Comparison of ENCODE assay signal across 8 mouse cellular contexts in the genomic region with DNA sequence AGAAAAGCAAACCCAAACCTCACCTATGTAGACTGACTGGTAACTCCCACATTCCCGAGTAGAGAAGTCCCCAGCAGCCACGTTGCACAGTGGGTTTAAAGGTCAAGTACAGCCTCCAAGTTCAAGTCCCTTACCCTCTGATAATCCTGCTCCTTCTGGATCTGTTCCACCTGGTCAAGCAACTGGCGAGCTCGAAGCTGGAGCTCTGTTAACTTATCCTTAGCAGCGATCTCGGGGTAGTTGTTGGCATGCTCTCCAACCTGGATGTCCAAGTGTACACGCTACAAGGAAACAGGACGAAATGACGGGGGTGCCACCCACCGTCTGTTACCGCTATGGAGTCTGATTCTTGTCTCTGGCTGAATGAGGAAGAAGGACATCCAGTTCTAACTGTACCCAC. TPM values are rescaled to one million over a fixed set of nuclear protein-coding genes. Genes with fewer than 3 reads are reported as not detected.
A peak's percentile ranks its signal among the peaks of the same experiment; 100 is the strongest.
DNase-seq lines count a peak whose midpoint lies in the region; ATAC-seq and TF ChIP-seq lines count a peak whose summit lies in the region.

No protein-coding gene starts in this region.

- 44% methylated on average over 11 of the region's 11 CpGs for WGBS in lung, embryonic 14.5 days
- 81% methylated on average over 11 of the region's 11 CpGs for WGBS in forebrain, embryonic 10.5 days
- 34% methylated on average over 11 of the region's 11 CpGs for WGBS in kidney, postnatal 0 days
- 70% methylated on average over 11 of the region's 11 CpGs for WGBS in neural tube, embryonic 13.5 days

- no peak for ATAC-seq in lung, embryonic 14.5 days (ENCODE audit: insufficient read depth)
- ATAC-seq in kidney, postnatal 0 days (replicated peaks; ENCODE audit: low FRiP score, low read depth) = no peak
- ATAC-seq in neural tube, embryonic 13.5 days (ENCODE audit: low read depth) = no peak

- peaks cover 25% of the 10 kb centered on the region for H3K36me3 ChIP-seq in lung, embryonic 14.5 days (ENCODE audit: insufficient read depth)
- H3K36me3 ChIP-seq in forebrain, embryonic 10.5 days (replicated peaks) = peaks cover 44% of the 10 kb centered on the region
- H3K36me3 ChIP-seq in kidney, postnatal 0 days (ENCODE audit: insufficient read depth, low read length) = peaks cover 16% of the 10 kb centered on the region
- H3K36me3 ChIP-seq in neural tube, embryonic 13.5 days = peaks cover 27% of the 10 kb centered on the region

- 0 out of 2 replicates have a peak, but pooled peaks cover 2% of the 10 kb centered on the region for H3K4me1 ChIP-seq in lung, embryonic 14.5 days (ENCODE audit: insufficient read depth)
- peaks cover 26% of the 10 kb centered on the region for H3K4me1 ChIP-seq in forebrain, embryonic 10.5 days
- H3K4me1 ChIP-seq in kidney, postnatal 0 days (replicated peaks; ENCODE audit: insufficient read depth, low read length) = peaks cover 7% of the 10 kb centered on the region
- peaks cover 33% of the 10 kb centered on the region for H3K4me1 ChIP-seq in neural tube, embryonic 13.5 days (replicated peaks)

- no peak for DNase-seq in lung, embryonic 14.5 days
- DNase-seq in lung, postnatal 25 days (ENCODE audit: low spot score) = no peak
- DNase-seq in forebrain, embryonic 10.5 days (ENCODE audit: extremely low spot score, low spot score) = no peak
- peak; percentile 11 for DNase-seq in kidney, postnatal 0 days (ENCODE audit: low spot score)
- DNase-seq in embryo, embryonic 9.5 days (ENCODE audit: extremely low spot score) = no peak
- no peak for DNase-seq in right cerebral cortex, postnatal 36 days (ENCODE audit: low spot score in 2 of 2)
- no peak for DNase-seq in urinary bladder, postnatal 4 days (ENCODE audit: low spot score in 2 of 2)

- no peaks in the 10 kb centered on the region for H3K9me3 ChIP-seq in lung, embryonic 14.5 days (ENCODE audit: low read depth, low read length)
- no peaks in the 10 kb centered on the region for H3K9me3 ChIP-seq in forebrain, embryonic 10.5 days
- no peaks in the 10 kb centered on the region for H3K9me3 ChIP-seq in kidney, postnatal 0 days (replicated peaks; ENCODE audit: low read length)
- H3K9me3 ChIP-seq in neural tube, embryonic 13.5 days = no peaks in the 10 kb centered on the region

- no peak overlapping the region for H3K27ac ChIP-seq in lung, embryonic 14.5 days (ENCODE audit: low read depth)
- peak overlapping the region; percentile 93 for H3K27ac ChIP-seq in forebrain, embryonic 10.5 days
- H3K27ac ChIP-seq in kidney, postnatal 0 days = peak overlapping the region; percentile 54; the same call in 1 of the 2 replicates
- H3K27ac ChIP-seq in neural tube, embryonic 13.5 days (replicated peaks) = no peak overlapping the region

- no peak for TF ChIP-seq CTCF in lung, embryonic 14.5 days (IDR thresholded peaks at IDR 0.05; ENCODE audit: low read depth)
- TF ChIP-seq CTCF in kidney, postnatal 0 days (IDR thresholded peaks at IDR 0.05; ENCODE audit: low read depth) = no peak

- H3K9ac ChIP-seq in lung, embryonic 14.5 days = peak overlapping the region; percentile 81
- H3K9ac ChIP-seq in kidney, postnatal 0 days (ENCODE audit: low read depth, low read length) = peak overlapping the region; percentile 85
- H3K9ac ChIP-seq in neural tube, embryonic 13.5 days = peak overlapping the region; percentile 96

- no peaks in the 10 kb centered on the region for H3K27me3 ChIP-seq in lung, embryonic 14.5 days (ENCODE audit: insufficient read depth, low read length)
- no peaks in the 10 kb centered on the region for H3K27me3 ChIP-seq in forebrain, embryonic 10.5 days (ENCODE audit: poor library complexity, severe bottlenecking)
- H3K27me3 ChIP-seq in kidney, postnatal 0 days (ENCODE audit: insufficient read depth, low read length) = no peaks in the 10 kb centered on the region
- no peaks in the 10 kb centered on the region for H3K27me3 ChIP-seq in neural tube, embryonic 13.5 days

- peak overlapping the region; percentile 87 for H3K4me3 ChIP-seq in lung, embryonic 14.5 days (ENCODE audit: low read depth, low read length)
- peak overlapping the region; percentile 98 for H3K4me3 ChIP-seq in forebrain, embryonic 10.5 days
- H3K4me3 ChIP-seq in kidney, postnatal 0 days (replicated peaks; ENCODE audit: low read depth, low read length) = peak overlapping the region; percentile 83
- H3K4me3 ChIP-seq in neural tube, embryonic 13.5 days = peak overlapping the region; percentile 92

- peak overlapping the region; percentile 87 for H3K4me2 ChIP-seq in lung, embryonic 14.5 days
- peak overlapping the region; percentile 87 for H3K4me2 ChIP-seq in kidney, postnatal 0 days (ENCODE audit: low read length)
- H3K4me2 ChIP-seq in neural tube, embryonic 13.5 days = peak overlapping the region; percentile 85

RNA-seq across cellular contexts. Expression of a gene that starts 1.1 kb away (rescaled TPM):
- 79.2 and 91.0 TPM in 2 replicates for polyA plus RNA-seq in lung, embryonic 14.5 days (2014; fragmentation: Nextera tagmentation; extraction: Ambion mirVana)
- polyA plus RNA-seq in forebrain, embryonic 10.5 days (2016; fragmentation: Nextera tagmentation; extraction: Ambion mirVana) = 116 and 126 TPM in 2 replicates
- 163 and 168 TPM in 2 replicates for polyA plus RNA-seq in kidney, postnatal 0 days (2015; fragmentation: Nextera tagmentation; extraction: Ambion mirVana)
- 131 and 137 TPM in 2 replicates for polyA plus RNA-seq in neural tube, embryonic 13.5 days (2015; fragmentation: Nextera tagmentation; extraction: Ambion mirVana)

RNA-seq across cellular contexts. Expression of a gene that starts 6.0 kb away (rescaled TPM):
- 102 and 106 TPM in 2 replicates for polyA plus RNA-seq in lung, embryonic 14.5 days (2014; fragmentation: Nextera tagmentation; extraction: Ambion mirVana)
- 133 and 135 TPM in 2 replicates for polyA plus RNA-seq in forebrain, embryonic 10.5 days (2016; fragmentation: Nextera tagmentation; extraction: Ambion mirVana)
- 73.2 and 75.3 TPM in 2 replicates for polyA plus RNA-seq in kidney, postnatal 0 days (2015; fragmentation: Nextera tagmentation; extraction: Ambion mirVana)
- 69.3 and 69.4 TPM in 2 replicates for polyA plus RNA-seq in neural tube, embryonic 13.5 days (2015; fragmentation: Nextera tagmentation; extraction: Ambion mirVana)

RNA-seq across cellular contexts. Expression of a gene that starts 17.8 kb away (rescaled TPM):
- 105 TPM in 2 replicates for polyA plus RNA-seq in lung, embryonic 14.5 days (2014; fragmentation: Nextera tagmentation; extraction: Ambion mirVana)
- 112 and 115 TPM in 2 replicates for polyA plus RNA-seq in forebrain, embryonic 10.5 days (2016; fragmentation: Nextera tagmentation; extraction: Ambion mirVana)
- polyA plus RNA-seq in kidney, postnatal 0 days (2015; fragmentation: Nextera tagmentation; extraction: Ambion mirVana) = 125 and 138 TPM in 2 replicates
- polyA plus RNA-seq in neural tube, embryonic 13.5 days (2015; fragmentation: Nextera tagmentation; extraction: Ambion mirVana) = 101 and 102 TPM in 2 replicates

RNA-seq across cellular contexts. Expression of a gene that starts 43.7 kb away (rescaled TPM):
- 0.04 TPM in 1 of 2 replicates, not detected in the other for polyA plus RNA-seq in lung, embryonic 14.5 days (2014; fragmentation: Nextera tagmentation; extraction: Ambion mirVana)
- not detected in 2 replicates for polyA plus RNA-seq in forebrain, embryonic 10.5 days (2016; fragmentation: Nextera tagmentation; extraction: Ambion mirVana)
- 0.10 and 0.11 TPM in 2 replicates for polyA plus RNA-seq in kidney, postnatal 0 days (2015; fragmentation: Nextera tagmentation; extraction: Ambion mirVana)
- not detected in 2 replicates for polyA plus RNA-seq in neural tube, embryonic 13.5 days (2015; fragmentation: Nextera tagmentation; extraction: Ambion mirVana)

Comparison
In these comparisons a context has a peak if more than half of its experiments do, and no peak if none do; other contexts are left out.
1. H3K27ac ChIP-seq: peak in forebrain, embryonic 10.5 days (single experiment) and kidney, postnatal 0 days (single experiment); none in lung, embryonic 14.5 days (single experiment) and neural tube, embryonic 13.5 days (single experiment).
2. Peak in every context shown above with its lines, with median percentiles within 50 percentile points of each other: H3K4me2 ChIP-seq, H3K4me3 ChIP-seq and H3K9ac ChIP-seq.